Mouse (Mus musculus): ENCODE results near the gene G0s2.
"Not testable (repeated sequence)": the region's sequence is repeated elsewhere in the genome, so short reads cannot be mapped to it uniquely, and the experiment has no call there.

Gene G0s2

GRCm38 (mm10) chr1:193285766-193286325, 12.8 kb upstream of the G0s2 start:
- not testable (repeated sequence) for DNase-seq

- no peak for DNase-seq
Measured at GRCm38 (mm10) chr1:193284228-193284779, 11.3 kb upstream of the G0s2 start.

GRCm38 (mm10) chr1:193281344-193281743, 8.3 kb upstream of the G0s2 start:
- no peak for DNase-seq

GRCm38 (mm10) chr1:193279492-193279891, 6.5 kb upstream of the G0s2 start:
- DNase-seq = no peak

- DNase-seq = no peak
Measured at GRCm38 (mm10) chr1:193278414-193279045, 5.5 kb upstream of the G0s2 start.

GRCm38 (mm10) chr1:193274407-193275071, 1.5 kb upstream of the G0s2 start:
- DNase-seq = no peak

- peak; percentile 38 for DNase-seq
Measured at GRCm38 (mm10) chr1:193272137-193272915, 691 bp downstream of the G0s2 start.

- DNase-seq = no peak
Measured at GRCm38 (mm10) chr1:193270965-193271763, 1.9 kb downstream of the G0s2 start.

GRCm38 (mm10) chr1:193265734-193266133, 7.3 kb downstream of the G0s2 start:
- DNase-seq = no peak

- no peak for DNase-seq
Measured at GRCm38 (mm10) chr1:193263955-193264598, 8.9 kb downstream of the G0s2 start, which contains the start of gene Hsd11b1. TSS of gene Hsd11b1 (minus strand) at chr1:193264075.

GRCm38 (mm10) chr1:193263026-193263907, 9.8 kb downstream of the G0s2 start:
- DNase-seq = no peak

GRCm38 (mm10) chr1:193261897-193262548, 11.0 kb downstream of the G0s2 start:
- no peak for DNase-seq

- no peak for DNase-seq
Measured at GRCm38 (mm10) chr1:193259559-193259958, 13.5 kb downstream of the G0s2 start.

GRCm38 (mm10) chr1:193256621-193257098, 16.4 kb downstream of the G0s2 start:
- peak; percentile 35 for DNase-seq

- DNase-seq = no peak
Measured at GRCm38 (mm10) chr1:193256289-193256577, 16.8 kb downstream of the G0s2 start.

GRCm38 (mm10) chr1:193255488-193256288, 17.3 kb downstream of the G0s2 start:
- peak; percentile 77 for DNase-seq

GRCm38 (mm10) chr1:193255032-193255431, 18.0 kb downstream of the G0s2 start:
- DNase-seq = no peak

- not testable (repeated sequence) for DNase-seq
Measured at GRCm38 (mm10) chr1:193253895-193254294, 19.1 kb downstream of the G0s2 start.

- no peak for DNase-seq
Measured at GRCm38 (mm10) chr1:193252616-193253015, 20.4 kb downstream of the G0s2 start.

All from cerebellum, adult 11 months (tissue).